Mouse (Mus musculus): ENCODE data around the gene Notch1.

DNA sequence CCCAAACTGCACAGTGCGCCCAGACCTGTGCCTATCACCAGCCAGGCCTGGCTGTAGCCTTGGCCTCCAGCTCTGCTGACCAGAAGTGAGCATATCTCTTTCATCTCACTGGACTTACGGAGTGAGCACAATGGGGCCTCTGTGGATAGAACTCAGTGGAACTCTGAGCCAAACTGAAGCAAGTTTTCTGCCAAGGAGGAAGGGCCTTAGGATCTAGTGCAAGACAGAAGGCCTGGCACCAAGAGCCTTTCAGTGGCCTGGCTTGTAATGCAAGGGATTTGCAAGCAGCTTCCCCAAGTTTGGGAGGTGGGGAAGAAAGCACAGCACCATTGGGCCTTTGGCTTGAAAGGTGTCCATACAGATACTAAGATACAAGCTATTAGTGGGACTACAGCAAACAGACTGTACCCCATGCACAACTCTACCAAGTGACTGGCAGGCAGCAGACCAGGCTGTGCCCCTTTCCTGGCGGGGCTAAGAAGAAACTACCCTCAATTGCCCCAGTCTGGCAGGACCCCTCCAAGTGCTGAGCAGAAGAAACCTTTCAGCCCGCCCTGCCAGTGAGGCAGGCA lies 16.4 kb downstream of the Notch1 start:
- TF ChIP-seq CTCF (IDR thresholded peaks at IDR 0.05; ENCODE audit: low read depth) (no peak), EP300 (IDR thresholded peaks at IDR 0.05; ENCODE audit: low read depth) (no peak)

All from liver, postnatal 0 days (tissue).